Mouse (Mus musculus) hindbrain, postnatal 0 days (tissue): ENCODE data around the gene Dst. TPM values are rescaled to one million over a fixed set of nuclear protein-coding genes. Genes with fewer than 3 reads are reported as not detected.

Experiments
- ATAC-seq: fragments of 200-750 bp; cut with Nextera tagmentation; 2 replicates; pipeline ENCODE4 v1.8.0; 2017; ENCODE audit warnings: mild to moderate bottlenecking, moderate TSS enrichment, moderate library complexity
- DNase-seq: peaks from one replicate; pipeline ENCODE4 v3.0.0-alpha.2; 2015; ENCODE audit warnings: low spot score
- H3K27ac ChIP-seq: fragments of 300-500 bp; sonication (generic); 2 replicates; pipeline ENCODE4 v1.5.1; 2014; ENCODE audit warnings: mild to moderate bottlenecking
- H3K27me3 ChIP-seq: fragments of 300-500 bp; sonication (generic); 2 replicates; pipeline ENCODE4 v1.6.1; 2014; ENCODE audit warnings: low read length, mixed read lengths; ENCODE audit not compliant: insufficient read depth
- H3K36me3 ChIP-seq: fragments of 300-500 bp; sonication (generic); 2 replicates; pipeline ENCODE4 v1.6.1; 2014; ENCODE audit warnings: low read length, mixed read lengths; ENCODE audit not compliant: insufficient read depth
- H3K4me1 ChIP-seq: fragments of 300-500 bp; sonication (generic); 2 replicates; pipeline ENCODE4 v1.6.1; 2014; ENCODE audit warnings: antibody characterized with exemption, low read length, mixed read lengths; ENCODE audit not compliant: insufficient read depth
- H3K4me2 ChIP-seq: fragments of 300-500 bp; sonication (generic); 2 replicates; pipeline ENCODE4 v1.6.1; 2014; ENCODE audit warnings: low read depth, mild to moderate bottlenecking, low read length, moderate library complexity, mixed read lengths
- H3K4me3 ChIP-seq: fragments of 300-500 bp; sonication (generic); 2 replicates; pipeline ENCODE4 v1.5.1; 2014; ENCODE audit warnings: low read length
- H3K9ac ChIP-seq: fragments of 300-500 bp; sonication (generic); replicated peaks from 2 replicates; pipeline ENCODE4 v1.6.1; 2014; ENCODE audit warnings: mild to moderate bottlenecking, low read length, moderate library complexity, mixed read lengths
- H3K9me3 ChIP-seq: fragments of 300-500 bp; sonication (generic); 2 replicates; pipeline ENCODE4 v1.6.1; 2016; ENCODE audit warnings: low read length, mixed read lengths
- CTCF ChIP-seq: IDR thresholded peaks from 2 replicates; pipeline ENCODE4 v1.5.1; 2016; ENCODE audit warnings: antibody characterized with exemption, control low read depth, low read depth
- WGBS: fragments of 180-500 bp; shearing (Covaris S2); extraction: QIAGEN DNeasy Blood & Tissue Kit; methylation state at CpG from one replicate; pipeline ENCODE4 v1.1.7; 2014; 5-methylcytosine and 5-hydroxymethylcytosine counted together
- microRNA-seq, 2 experiments: library from miRNA; unstranded; fragments of <30 nt; microRNA quantifications; one replicate each; pipeline ENCODE4; 2016
- polyA plus RNA-seq: library from polyadenylated mRNA; unstranded; fragments of >200 nt; fragmentation: Nextera tagmentation; extraction: Ambion mirVana; gene quantifications from 2 replicates; pipeline ENCODE4 v1.2.1, GENCODE M21; 2015
- total RNA-seq: library from RNA; depleted of rRNA; stranded (reverse); fragments of >200 nt; gene quantifications from 2 replicates; pipeline ENCODE4 v1.2.3, GENCODE M21; 2014; rRNA removed

Dst gene
- total and polyA plus RNA-seq, 2 experiments from 2014 or later: 33.0 to 155 TPM

- no peak for DNase-seq
- no peak for ATAC-seq
These were observed 401.4 kb downstream of the Dst start for GRCm38 (mm10) chr1:34309396-34309795.

GRCm38 (mm10) chr1:34310532-34311250 is 402.7 kb downstream of the Dst start:
- WGBS: 78% methylated on average over 8 of the region's 8 CpGs
- Histone ChIP-seq H3K27ac (no peak overlapping the region), H3K36me3 (peaks cover 16% of the 10 kb centered on the region; the same call in 1 of the 2 replicates), H3K4me1 (no peaks in the 10 kb centered on the region), H3K9ac (no peak overlapping the region), H3K27me3 (no peaks in the 10 kb centered on the region), H3K4me2 (no peak overlapping the region), H3K4me3 (no peak overlapping the region), H3K9me3 (no peaks in the 10 kb centered on the region)
- DNase-seq: no peak
- no peak for TF ChIP-seq CTCF
- ATAC-seq: no peak

More at GRCm38 (mm10) chr1:34309396-34309795, 401.4 kb downstream of the Dst start:
- H3K4me3 ChIP-seq: no peak overlapping the region
- no peak overlapping the region for H3K27ac ChIP-seq
- 97% methylated on average over 12 of the region's 12 CpGs for WGBS
- no peak overlapping the region for H3K9ac ChIP-seq
- no peak for TF ChIP-seq CTCF
- H3K4me1 ChIP-seq: no peaks in the 10 kb centered on the region
- no peaks in the 10 kb centered on the region for H3K9me3 ChIP-seq
- H3K36me3 ChIP-seq: peaks cover 16% of the 10 kb centered on the region; the same call in 1 of the 2 replicates
- no peaks in the 10 kb centered on the region for H3K27me3 ChIP-seq
- no peak overlapping the region for H3K4me2 ChIP-seq

GRCm38 (mm10) chr1:34312806-34313205 is 404.8 kb downstream of the Dst start:
- no peak overlapping the region for H3K4me2 ChIP-seq
- H3K4me1 ChIP-seq: no peaks in the 10 kb centered on the region
- H3K4me3 ChIP-seq: no peak overlapping the region
- no peaks in the 10 kb centered on the region for H3K9me3 ChIP-seq
- H3K36me3 ChIP-seq: peaks cover 3% of the 10 kb centered on the region; the same call in 1 of the 2 replicates
- no peak for ATAC-seq
- no peak for TF ChIP-seq CTCF
- WGBS: 87% methylated on average over 4 of the region's 4 CpGs
- DNase-seq: no peak
- no peak overlapping the region for H3K9ac ChIP-seq
- H3K27ac ChIP-seq: no peak overlapping the region
- H3K27me3 ChIP-seq: no peaks in the 10 kb centered on the region

- ATAC-seq: no peak
- no peak for DNase-seq
- no peak for TF ChIP-seq CTCF
- Histone ChIP-seq H3K27me3 (no peaks in the 10 kb centered on the region), H3K4me2 (no peak overlapping the region), H3K9ac (no peak overlapping the region), H3K27ac (no peak overlapping the region), H3K9me3 (no peaks in the 10 kb centered on the region), H3K4me3 (no peak overlapping the region), H3K4me1 (no peaks in the 10 kb centered on the region), H3K36me3 (no peaks in the 10 kb centered on the region)
- WGBS: 72% methylated on average over 5 of the region's 5 CpGs
These were observed 407.4 kb downstream of the Dst start for GRCm38 (mm10) chr1:34315381-34315780.

GRCm38 (mm10) chr1:34324255-34324654 is 416.2 kb downstream of the Dst start:
- peak; percentile 55; the same call in 1 of the 2 replicates for ATAC-seq
- H3K36me3 ChIP-seq: no peaks in the 10 kb centered on the region

GRCm38 (mm10) chr1:34328606-34329005 is 420.6 kb downstream of the Dst start:
- DNase-seq (no peak), ATAC-seq (no peak)
- TF ChIP-seq CTCF: no peak
- Histone ChIP-seq H3K36me3 (no peaks in the 10 kb centered on the region), H3K9ac (no peak overlapping the region), H3K9me3 (no peaks in the 10 kb centered on the region), H3K4me1 (no peaks in the 10 kb centered on the region), H3K4me2 (no peak overlapping the region), H3K27ac (no peak overlapping the region), H3K27me3 (no peaks in the 10 kb centered on the region), H3K4me3 (no peak overlapping the region)
- WGBS: 89% methylated on average over 6 of the region's 6 CpGs

More at GRCm38 (mm10) chr1:34324255-34324654, 416.2 kb downstream of the Dst start:
- Histone ChIP-seq H3K9ac (no peak overlapping the region), H3K27ac (no peak overlapping the region), H3K4me1 (no peaks in the 10 kb centered on the region), H3K27me3 (no peaks in the 10 kb centered on the region), H3K9me3 (no peaks in the 10 kb centered on the region), H3K4me3 (no peak overlapping the region), H3K4me2 (no peak overlapping the region)
- peak; percentile 34 for DNase-seq
- 65% methylated on average over 7 of the region's 7 CpGs for WGBS
- no peak for TF ChIP-seq CTCF

- no peaks in the 10 kb centered on the region for H3K4me1 ChIP-seq
- no peak for TF ChIP-seq CTCF
- no peak for ATAC-seq
These were observed 423.7 kb downstream of the Dst start for GRCm38 (mm10) chr1:34331767-34332166.

More at GRCm38 (mm10) chr1:34331767-34332166, 423.7 kb downstream of the Dst start:
- no peak overlapping the region for H3K27ac ChIP-seq
- H3K4me3 ChIP-seq: no peak overlapping the region
- no peaks in the 10 kb centered on the region for H3K36me3 ChIP-seq
- DNase-seq: no peak
- no peak overlapping the region for H3K4me2 ChIP-seq
- WGBS: 74% methylated on average over 3 of the region's 3 CpGs
- no peak overlapping the region for H3K9ac ChIP-seq
- H3K9me3 ChIP-seq: no peaks in the 10 kb centered on the region
- H3K27me3 ChIP-seq: no peaks in the 10 kb centered on the region

Small RNA genes lying within 50 kb of the gene (microRNA-seq; reads per million reads assigned to microRNA genes)
- gene Mir6896: 1.2 to 1.4 reads per million in 2 experiments

Other genes starting within 250 kb of the Dst start
- 18.8 and 19.0 TPM in 2 replicates for gene Prim2, start 238.4 kb upstream of the Dst start, total RNA-seq
- gene Prim2, start 238.4 kb upstream of the Dst start, polyA plus RNA-seq: 17.9 and 18.6 TPM in 2 replicates
- 9.0 and 11.6 TPM in 2 replicates for gene Rab23, start 188.3 kb upstream of the Dst start, total RNA-seq
- gene Rab23, start 188.3 kb upstream of the Dst start, polyA plus RNA-seq: 24.9 and 26.1 TPM in 2 replicates
- gene Bag2, start 150.4 kb upstream of the Dst start, total RNA-seq: 31.8 and 34.9 TPM in 2 replicates
- 26.6 and 27.8 TPM in 2 replicates for gene Bag2, start 150.4 kb upstream of the Dst start, polyA plus RNA-seq
- gene Zfp451, start 93.6 kb upstream of the Dst start, total RNA-seq: 41.4 and 58.2 TPM in 2 replicates
- 26.1 and 28.5 TPM in 2 replicates for gene Zfp451, start 93.6 kb upstream of the Dst start, polyA plus RNA-seq
- 99.4 and 107 TPM in 2 replicates for gene Bend6, start 409 bp upstream of the Dst start, total RNA-seq
- 97.8 and 99.2 TPM in 2 replicates for gene Bend6, start 409 bp upstream of the Dst start, polyA plus RNA-seq